Mouse (Mus musculus) v-Abl transformed pro-B cells (cell line): ENCODE measurements around the gene Gm9945.

Experiments
- in situ Hi-C, 2 experiments: fragments of 400-800 bp; cut with MboI; formaldehyde crosslinking; loops; one replicate each; pipeline ENCODE4 v1.15.1; 2025; ENCODE audit not compliant: unreplicated experiment in 2 of 2

Gm9945 gene

DNA sequence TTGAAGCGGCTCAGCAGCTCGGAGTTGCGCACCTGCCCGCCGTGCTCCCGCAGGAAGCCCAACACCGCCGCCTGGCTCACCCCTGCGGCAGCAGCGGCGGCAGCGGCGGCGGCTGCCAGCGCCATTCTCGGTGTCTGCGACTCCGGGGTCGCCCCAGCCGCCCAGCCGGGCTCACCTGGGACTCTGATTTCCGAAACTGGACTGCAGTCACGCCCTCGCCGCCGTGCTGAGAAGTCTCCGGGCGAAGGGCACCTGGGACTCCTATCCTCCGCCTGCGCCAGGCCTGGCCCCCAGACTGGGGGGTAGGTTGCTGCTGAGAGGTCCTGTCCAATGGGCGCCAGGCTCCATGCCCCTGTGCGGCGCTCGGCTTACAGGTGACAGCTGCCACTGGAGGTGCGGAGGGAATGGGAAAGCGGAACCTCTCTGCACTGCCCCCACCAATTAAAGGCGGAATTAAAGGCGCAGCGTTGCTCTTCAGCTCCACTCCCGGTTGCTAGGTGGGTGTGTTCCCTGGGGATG lies at the start of gene Gm9945, which contains the start of gene Sowaha:
Gene Gm9945 (plus strand): TSS at position 384 of the 519 bp plus-strand sequence.
Gene Sowaha (minus strand): TSS at position 492 of the 519 bp plus-strand sequence.
- in situ Hi-C loops, result no loop called here

GRCm38 (mm10) chr11:53430300-53430669 lies 49.7 kb upstream of the Gm9945 start:
- in situ Hi-C loops, result no loop called here

- in situ Hi-C loops, result no loop called here
Observed at GRCm38 (mm10) chr11:53430670-53431346, 49.2 kb upstream of the Gm9945 start, which contains the start of the genes Uqcrq and Gdf9. TSS of gene Uqcrq (minus strand) at chr11:53430831. TSS of gene Gdf9 (plus strand) at chr11:53431023.

DNA sequence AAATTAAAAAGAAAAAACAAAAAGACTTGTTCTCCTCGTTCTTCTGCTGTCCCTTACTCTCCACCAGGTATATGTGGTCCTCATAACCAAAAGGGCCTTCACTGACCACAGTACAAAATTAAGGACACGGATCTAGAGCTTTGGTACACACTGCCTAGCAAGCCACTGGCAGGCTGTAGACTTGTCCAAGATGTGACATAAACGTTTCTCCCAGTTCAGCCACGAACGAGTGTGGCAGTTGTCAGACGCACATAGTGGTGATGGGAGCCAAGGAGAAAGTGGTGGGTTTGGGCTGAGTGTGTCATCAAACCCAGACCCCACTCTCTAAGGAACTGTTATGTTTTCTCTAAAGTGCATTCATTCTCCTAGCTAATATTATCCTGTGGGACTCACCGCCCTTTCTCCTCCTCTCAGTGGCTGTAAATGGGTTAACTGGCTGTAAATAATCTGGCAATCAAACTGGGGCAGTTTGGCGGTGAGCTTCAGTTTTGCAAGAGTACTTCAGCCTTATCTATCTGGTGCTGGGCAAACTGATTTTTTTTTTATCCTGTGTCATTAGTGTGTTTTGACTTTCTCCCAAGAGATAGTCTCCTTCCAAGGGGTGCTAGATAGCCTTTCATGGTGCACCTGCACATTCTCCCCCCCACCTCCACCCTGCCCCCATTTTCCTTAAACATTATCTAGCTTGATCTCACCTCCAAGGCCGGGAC lies 48.5 kb upstream of the Gm9945 start:
- in situ Hi-C loops, result no loop called here

- in situ Hi-C loops, result no loop called here
Observed at GRCm38 (mm10) chr11:53433057-53433456, 46.9 kb upstream of the Gm9945 start.

DNA sequence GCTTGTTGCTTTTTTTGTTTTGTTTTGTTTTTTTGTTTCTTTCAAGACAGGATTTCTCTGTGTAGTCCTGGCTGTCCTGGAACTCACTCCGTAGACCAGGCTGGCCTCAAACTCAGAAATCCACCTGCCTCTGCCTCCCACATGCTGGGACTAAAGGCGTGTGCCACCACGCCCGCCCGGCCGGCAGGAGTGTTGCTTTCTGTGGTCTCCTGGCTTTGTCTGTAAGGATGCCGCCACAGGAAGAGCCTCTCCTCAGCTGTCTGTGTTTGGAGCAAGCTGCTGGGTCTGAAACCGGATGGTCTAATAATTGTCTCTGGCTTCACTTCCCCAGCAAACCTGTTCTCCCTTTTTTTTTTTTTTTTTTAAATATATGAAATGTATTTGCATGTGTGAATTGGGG lies 44.5 kb upstream of the Gm9945 start:
- in situ Hi-C loops, result no loop called here

- in situ Hi-C loops, result no loop called here
Observed at GRCm38 (mm10) chr11:53436338-53436737, 43.6 kb upstream of the Gm9945 start.

- in situ Hi-C loops, result no loop called here
Observed at GRCm38 (mm10) chr11:53441921-53442320, 38.0 kb upstream of the Gm9945 start.

DNA sequence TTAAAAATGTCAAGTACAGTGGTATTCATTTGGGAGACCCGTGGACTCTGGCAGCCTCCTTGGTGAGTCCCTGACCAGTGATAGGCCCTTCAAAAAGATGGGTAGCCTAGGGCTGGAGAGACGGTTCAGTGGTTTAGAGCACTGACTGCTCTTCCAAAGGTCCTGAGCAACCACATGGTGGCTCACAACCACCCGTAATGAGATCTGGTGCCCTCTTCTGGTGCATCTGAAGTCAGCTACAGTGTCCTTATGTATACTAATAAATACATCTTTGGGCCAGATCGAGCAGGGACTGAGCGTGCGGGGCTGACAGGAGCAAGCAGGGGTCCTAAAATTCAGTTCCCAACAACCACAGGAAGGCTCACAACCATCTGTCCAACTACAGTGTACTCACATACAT lies 36.1 kb upstream of the Gm9945 start:
- in situ Hi-C loops, result no loop called here

DNA sequence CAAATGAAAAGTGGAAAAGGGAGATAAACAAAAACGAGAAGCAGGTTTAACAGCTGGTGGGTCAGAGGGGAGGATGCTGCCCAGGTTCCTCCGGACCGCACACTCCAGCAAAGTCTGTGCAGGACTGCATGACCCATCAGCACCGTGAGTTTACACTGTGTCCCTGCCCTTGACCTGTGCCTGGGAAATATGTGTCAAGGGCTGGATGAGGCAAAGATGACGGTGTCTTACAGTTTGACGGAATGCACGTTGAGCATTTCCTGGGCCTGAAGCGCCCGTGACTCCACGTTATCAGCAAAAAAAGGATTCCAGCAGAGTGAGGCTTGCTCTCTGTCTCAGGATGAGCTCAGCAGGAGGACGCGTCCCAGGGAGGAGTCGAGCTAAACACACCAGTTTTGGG lies 34.4 kb upstream of the Gm9945 start:
- in situ Hi-C loops, result no loop called here

GRCm38 (mm10) chr11:53446183-53446582 lies 33.8 kb upstream of the Gm9945 start:
- in situ Hi-C loops, result no loop called here

DNA sequence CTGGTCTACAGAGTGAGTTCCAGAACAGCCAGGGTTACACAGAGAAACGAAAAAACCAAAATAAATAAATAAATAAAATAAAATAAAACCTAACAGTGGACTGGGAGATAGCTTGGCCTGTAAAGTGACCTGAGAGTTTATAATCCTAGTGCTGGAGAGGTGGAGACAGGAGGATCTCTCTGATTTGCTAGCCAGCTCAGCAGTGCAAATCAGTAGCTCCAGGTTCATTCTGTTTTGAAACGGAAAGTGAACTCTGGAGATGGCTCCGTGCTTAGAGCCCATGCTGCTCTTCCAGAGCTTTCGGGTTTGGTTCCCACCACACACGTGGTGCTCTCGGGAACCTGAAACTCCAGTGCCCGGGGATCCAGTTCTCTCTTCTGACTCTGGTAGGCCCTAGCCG lies 32.0 kb upstream of the Gm9945 start:
- in situ Hi-C loops, result no loop called here

- in situ Hi-C loops, result no loop called here
Observed at GRCm38 (mm10) chr11:53448529-53448928, 31.4 kb upstream of the Gm9945 start.

GRCm38 (mm10) chr11:53450070-53450705 lies 29.8 kb upstream of the Gm9945 start:
- in situ Hi-C loops, result loop anchor here in 1 of 2 experiments (25.0 kb wide), 1 partner anchor 812 kb away; the partner anchor contains the start of gene Il3

DNA sequence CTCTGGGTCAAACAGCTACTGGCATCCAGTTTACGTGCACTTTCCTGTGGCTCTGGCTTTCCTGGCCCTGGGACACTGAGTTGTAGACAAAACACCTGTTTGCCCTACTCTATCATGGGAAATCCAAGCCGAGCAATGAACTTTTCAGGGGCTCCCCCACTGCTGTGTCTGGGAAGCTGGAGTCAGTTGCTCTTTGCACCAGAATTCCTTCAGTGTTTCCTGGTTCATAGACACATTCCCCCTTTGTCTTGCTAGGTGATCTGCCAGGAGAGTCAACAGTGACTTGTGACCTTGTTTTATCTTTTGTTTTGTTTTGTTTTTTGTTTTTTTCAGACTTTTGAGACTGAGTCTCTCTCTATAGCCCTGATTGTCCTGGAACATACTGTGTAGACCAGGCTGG lies 28.6 kb upstream of the Gm9945 start:
- in situ Hi-C loops, result loop anchor here in 1 of 2 experiments (25.0 kb wide), 1 partner anchor 811 kb away; the partner anchor contains the start of gene Il3

DNA sequence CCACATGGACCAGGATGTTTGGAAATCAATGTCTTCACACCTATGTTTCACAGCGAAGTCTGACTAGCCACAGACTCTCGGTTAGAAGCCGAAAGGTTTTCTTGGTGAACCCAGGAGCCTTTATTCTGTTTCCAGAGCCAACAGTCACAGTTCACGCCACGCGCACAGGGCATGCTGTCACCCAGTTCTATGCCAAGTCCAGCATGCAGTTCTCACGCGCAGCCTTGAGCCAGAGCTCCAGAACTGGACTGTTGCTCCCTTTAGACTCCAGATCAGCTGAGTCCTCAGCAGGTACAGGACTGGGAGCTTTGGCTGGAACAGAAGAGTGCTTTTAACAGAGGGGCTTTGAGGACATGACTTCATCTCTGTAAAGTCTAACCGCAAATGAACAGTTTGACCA lies 27.6 kb upstream of the Gm9945 start:
- in situ Hi-C loops, result loop anchor here in 1 of 2 experiments (25.0 kb wide), 1 partner anchor 810 kb away; the partner anchor contains the start of gene Il3

- in situ Hi-C loops, result loop anchor here in 1 of 2 experiments (25.0 kb wide), 1 partner anchor 809 kb away; the partner anchor contains the start of gene Il3
Observed at GRCm38 (mm10) chr11:53453031-53453430, 26.9 kb upstream of the Gm9945 start.

DNA sequence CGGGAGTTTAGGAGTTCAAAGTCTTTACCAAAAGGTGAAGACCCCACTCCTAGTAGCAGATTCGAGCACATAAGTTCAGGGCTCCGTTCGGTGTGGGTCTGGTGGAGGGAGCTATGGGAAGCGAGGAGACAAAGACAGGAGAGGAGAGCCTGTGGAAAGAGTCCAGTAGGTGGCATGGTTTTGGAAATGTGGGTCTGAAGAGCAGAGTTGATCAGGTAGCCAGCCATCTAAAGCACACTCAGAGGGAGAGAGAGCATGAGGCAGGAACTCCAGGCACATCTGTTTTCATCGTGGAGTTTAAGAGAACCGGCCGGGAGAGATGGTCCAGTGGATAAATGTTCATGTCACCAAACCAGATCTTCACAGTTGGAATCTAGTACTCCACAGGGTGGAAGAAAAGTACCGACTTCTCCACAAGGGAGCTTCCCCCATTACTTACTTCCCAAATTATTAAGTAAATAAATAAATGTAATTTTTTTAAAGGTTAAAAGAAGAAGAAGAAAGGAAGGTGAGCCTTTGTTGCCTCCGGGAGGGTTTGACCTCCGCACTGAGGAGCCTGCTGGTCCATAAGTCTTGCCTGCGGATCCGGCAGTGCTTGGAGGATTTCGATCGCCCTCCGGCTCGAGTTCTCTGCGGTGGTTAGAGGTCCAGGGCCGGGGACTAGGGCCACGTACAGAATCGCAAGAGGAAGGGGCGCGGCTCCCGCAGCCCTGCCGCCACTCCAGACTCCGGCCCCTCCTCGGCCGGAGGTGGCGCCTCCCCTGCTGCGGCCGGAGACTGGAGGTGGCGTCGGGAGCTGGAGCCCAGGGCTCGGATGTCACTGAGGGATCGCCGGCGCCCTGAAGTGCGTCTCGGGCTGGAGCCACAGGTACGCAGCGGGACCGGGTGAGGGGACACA lies 23.2 kb upstream of the Gm9945 start, which contains the start of the genes Gm10447 and Shroom1:
Gene Gm10447 (minus strand): TSS at position 637 of the 898 bp plus-strand sequence.
Gene Shroom1 (plus strand): TSS at position 732 of the 898 bp plus-strand sequence.
- in situ Hi-C loops, result loop anchor here in 1 of 2 experiments (25.0 kb wide), 1 partner anchor 806 kb away; the partner anchor contains the start of gene Il3

GRCm38 (mm10) chr11:53457372-53457954 lies 22.5 kb upstream of the Gm9945 start:
- in situ Hi-C loops, result loop anchor here in 1 of 2 experiments (25.0 kb wide), 1 partner anchor 805 kb away; the partner anchor contains the start of gene Il3
